Mouse (Mus musculus): ENCODE data around the gene Kndc1.
A peak's percentile ranks its signal among the peaks of the same experiment; 100 is the strongest.

Kndc1 gene

GRCm38 (mm10) chr7:139894655-139895557 is at the start of gene Kndc1:
Gene Kndc1 (plus strand): TSS chr7:139894696.
- no peak for DNase-seq (ENCODE audit: low spot score in 2 of 2)

GRCm38 (mm10) chr7:139845101-139845500 is 49.4 kb upstream of the Kndc1 start:
- no peak for DNase-seq (ENCODE audit: low spot score in 2 of 2)

GRCm38 (mm10) chr7:139850152-139850551 is 44.3 kb upstream of the Kndc1 start:
- DNase-seq (ENCODE audit: low spot score in 2 of 2) = no peak

- no peak for DNase-seq (ENCODE audit: low spot score in 2 of 2)
Observed at GRCm38 (mm10) chr7:139850677-139851076, 43.8 kb upstream of the Kndc1 start.

- DNase-seq (ENCODE audit: low spot score in 2 of 2) = no peak
Observed at GRCm38 (mm10) chr7:139851098-139851497, 43.4 kb upstream of the Kndc1 start.

- DNase-seq (ENCODE audit: low spot score in 2 of 2) = no peak
Observed at GRCm38 (mm10) chr7:139855261-139855660, 39.2 kb upstream of the Kndc1 start.

GRCm38 (mm10) chr7:139861411-139861810 is 33.1 kb upstream of the Kndc1 start:
- peak in 1 of 2 experiments; percentile 12 for DNase-seq (ENCODE audit: low spot score in 2 of 2)

DNA sequence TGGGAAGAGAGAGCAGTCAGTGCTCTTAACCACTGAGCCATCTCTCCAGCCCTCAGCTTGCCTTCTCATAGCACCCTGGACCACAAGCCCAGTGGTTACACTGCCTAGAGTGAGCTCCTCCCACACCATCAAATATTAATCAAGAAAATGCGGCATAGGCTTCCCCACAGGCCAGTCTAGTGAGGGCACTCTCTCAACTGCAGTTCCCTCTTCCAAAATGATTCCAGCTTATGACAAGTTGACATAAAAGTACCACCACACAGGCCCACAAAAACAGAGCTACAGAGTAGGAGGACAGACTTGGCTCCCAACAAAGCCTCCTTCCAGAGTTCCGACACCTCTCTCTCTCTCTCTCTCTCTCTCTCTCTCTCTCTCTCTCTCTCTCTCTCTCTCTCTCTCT is 31.4 kb upstream of the Kndc1 start:
- DNase-seq (ENCODE audit: low spot score in 2 of 2) = no peak

DNA sequence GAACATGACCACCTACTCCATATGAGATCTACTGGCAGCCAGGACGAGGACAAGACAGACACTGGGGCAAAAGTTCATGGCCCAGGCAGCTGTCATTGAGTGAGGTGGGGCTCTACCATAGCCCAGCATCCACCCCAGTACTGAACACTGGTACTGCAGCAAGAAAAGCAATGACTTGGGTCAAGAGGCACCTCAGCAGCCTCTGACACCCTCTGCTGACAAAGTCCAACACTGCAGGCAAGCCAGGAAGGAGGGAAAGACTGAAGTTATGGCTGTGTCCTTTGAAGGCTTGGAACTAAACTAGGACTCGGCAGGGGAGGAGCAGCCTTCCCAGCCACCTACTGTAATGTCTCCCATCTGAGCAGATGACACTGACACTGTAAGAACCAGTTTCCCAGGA is 30.2 kb upstream of the Kndc1 start:
- no peak for DNase-seq (ENCODE audit: low spot score in 2 of 2)

- DNase-seq (ENCODE audit: low spot score in 2 of 2) = no peak
Observed at GRCm38 (mm10) chr7:139864871-139865270, 29.6 kb upstream of the Kndc1 start.

DNA sequence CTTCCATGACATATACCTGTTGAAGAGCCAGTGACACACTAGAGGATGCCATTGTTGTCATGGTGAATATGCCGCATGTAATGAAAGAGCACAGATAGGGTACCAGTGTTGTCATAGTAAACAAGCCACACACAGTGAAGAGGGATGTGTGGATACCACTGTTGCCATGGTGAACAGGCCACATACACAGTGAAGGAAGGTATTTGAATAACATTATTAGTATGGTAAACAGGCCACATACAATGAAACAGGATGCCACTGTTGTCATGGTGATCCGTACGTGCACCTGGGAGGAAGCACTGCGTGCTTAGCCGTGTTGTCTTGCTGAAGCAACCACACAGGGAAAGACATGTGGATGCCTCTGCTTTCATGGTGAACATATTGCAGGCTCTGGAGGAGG is 23.5 kb upstream of the Kndc1 start:
- no peak for DNase-seq (ENCODE audit: low spot score in 2 of 2)

- DNase-seq (ENCODE audit: low spot score in 2 of 2) = no peak
Observed at GRCm38 (mm10) chr7:139877167-139877792, 17.2 kb upstream of the Kndc1 start.

- no peak for DNase-seq (ENCODE audit: low spot score in 2 of 2)
Observed at GRCm38 (mm10) chr7:139878122-139878521, 16.4 kb upstream of the Kndc1 start.

DNA sequence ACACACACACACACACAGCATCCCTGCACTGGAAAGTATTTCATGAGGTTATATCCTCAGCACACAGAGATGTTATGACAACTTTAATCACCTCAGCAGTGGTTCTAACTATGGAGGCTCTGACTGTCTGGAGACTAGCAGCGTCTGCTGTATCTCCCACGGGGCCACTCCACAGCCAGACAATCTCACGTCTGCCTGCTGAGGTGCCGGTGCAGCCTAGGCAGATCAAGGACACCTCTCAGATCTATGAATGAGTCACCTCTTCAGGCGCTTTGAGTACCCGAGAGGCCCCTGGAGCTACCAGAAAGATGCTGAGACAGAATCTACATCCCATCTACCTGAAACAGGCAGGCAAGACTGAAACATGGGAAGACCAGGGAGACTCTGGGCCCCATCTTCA is 15.9 kb upstream of the Kndc1 start:
- DNase-seq (ENCODE audit: low spot score in 2 of 2) = no peak

GRCm38 (mm10) chr7:139883545-139883944 is 11.0 kb upstream of the Kndc1 start:
- DNase-seq (ENCODE audit: low spot score in 2 of 2) = no peak

- DNase-seq (ENCODE audit: low spot score in 2 of 2) = no peak
Observed at GRCm38 (mm10) chr7:139891779-139892178, 2.7 kb upstream of the Kndc1 start.

DNA sequence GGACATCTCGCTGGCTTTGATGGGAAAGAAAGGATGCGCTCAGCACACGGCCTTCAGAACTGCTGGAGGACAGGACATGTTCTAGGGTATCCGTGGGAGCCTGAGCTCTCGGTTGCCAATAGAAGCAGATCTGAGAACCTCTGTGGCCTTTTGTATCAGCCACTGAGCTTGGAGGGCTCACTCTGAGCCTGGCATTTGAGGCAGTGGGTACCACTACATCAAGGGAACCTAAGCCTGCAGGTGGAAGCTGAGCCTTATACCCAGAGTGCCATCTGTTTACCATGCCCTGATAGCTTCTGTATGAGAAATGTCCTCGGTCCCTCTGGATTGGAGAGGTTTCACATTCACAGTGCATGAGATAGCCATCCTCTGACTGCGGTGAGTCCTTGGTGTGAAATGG is 1.8 kb downstream of the Kndc1 start:
- no peak for DNase-seq (ENCODE audit: low spot score in 2 of 2)

DNA sequence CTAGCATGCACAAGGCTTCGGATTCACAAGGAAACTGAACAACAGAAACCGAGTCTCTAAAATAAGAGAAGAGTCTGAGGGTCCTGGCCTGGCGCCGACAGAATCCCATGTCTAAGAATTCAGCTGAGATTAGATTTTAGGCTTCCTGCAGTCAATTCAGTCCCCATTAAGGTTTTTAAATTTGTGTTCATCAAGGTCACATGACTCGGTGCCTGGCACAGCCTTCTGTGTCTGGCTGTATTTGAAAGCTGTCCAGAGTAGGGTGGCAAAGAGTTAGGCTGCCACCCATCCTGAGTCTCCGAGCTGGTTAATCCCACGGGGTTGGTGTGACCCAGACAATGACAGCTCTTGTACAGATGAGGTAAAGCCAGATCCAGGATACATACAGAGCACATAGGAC is 2.3 kb downstream of the Kndc1 start:
- DNase-seq (ENCODE audit: low spot score in 2 of 2) = no peak

DNA sequence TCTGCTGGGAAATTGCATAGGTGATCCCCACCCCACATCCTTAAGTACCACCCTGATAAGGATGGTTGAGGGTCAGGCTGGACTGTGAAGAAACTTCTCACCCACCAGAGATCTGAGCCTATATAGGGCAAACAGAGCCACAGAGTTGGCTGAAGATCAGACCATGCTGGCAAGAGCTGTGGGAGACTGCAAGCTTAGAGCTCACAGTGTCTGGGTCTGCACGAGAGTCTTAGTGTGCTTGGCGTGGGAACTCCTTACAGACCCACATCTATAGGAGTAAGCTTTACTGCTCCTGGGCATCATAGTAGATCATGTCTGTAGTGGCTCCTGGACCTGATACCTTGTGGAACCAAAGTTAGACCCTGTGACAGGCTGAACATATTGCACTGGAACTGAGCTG is 4.1 kb downstream of the Kndc1 start:
- no peak for DNase-seq (ENCODE audit: low spot score in 2 of 2)

- DNase-seq (ENCODE audit: low spot score in 2 of 2) = no peak
Observed at GRCm38 (mm10) chr7:139899505-139899904, 5.0 kb downstream of the Kndc1 start.

DNA sequence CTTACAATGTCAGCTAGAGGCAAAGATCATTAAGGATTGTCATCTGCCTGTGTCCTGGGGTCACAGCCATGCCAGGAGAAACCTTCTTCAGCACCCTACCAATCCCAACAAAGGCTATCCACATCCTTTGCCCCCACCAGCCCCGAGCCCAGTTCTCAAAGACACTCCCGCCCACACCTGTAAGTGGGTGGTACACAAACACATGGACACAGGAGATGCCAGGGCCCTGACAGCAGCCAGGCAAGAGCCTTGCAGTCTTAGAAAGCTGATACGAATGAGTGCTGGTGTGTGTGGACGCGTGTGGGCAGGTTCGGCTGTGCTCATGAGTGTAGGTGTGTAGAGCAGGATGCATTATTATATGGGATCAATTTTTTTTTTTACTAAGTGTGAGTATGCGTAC is 6.0 kb downstream of the Kndc1 start:
- no peak for DNase-seq (ENCODE audit: low spot score in 2 of 2)

DNA sequence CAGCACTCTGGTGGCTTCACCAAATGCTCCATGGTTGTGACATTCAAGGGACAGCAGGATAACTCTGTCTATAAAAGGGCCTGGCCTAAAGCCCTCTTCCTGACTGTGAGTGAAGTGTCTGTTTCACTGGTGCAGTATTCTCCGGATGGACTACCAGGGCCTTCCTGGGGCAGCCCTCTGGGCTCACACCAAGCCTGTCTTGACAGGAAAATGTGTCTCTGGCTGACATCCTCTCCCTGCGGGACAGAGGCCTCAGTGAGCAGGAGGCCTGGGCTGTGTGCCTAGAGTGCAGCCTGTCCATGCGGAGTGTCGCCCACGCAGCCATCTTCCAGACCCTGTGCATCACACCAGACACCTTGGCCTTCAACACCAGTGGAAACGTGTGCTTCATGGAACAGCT is 6.4 kb downstream of the Kndc1 start:
- DNase-seq (ENCODE audit: low spot score in 2 of 2) = no peak

- DNase-seq (ENCODE audit: low spot score in 2 of 2) = no peak
Observed at GRCm38 (mm10) chr7:139901981-139902380, 7.5 kb downstream of the Kndc1 start.

All from spleen, postnatal 14 days (tissue).